Mouse (Mus musculus): ENCODE measurements around the gene Polr2m. TPM values are rescaled to one million over a fixed set of nuclear protein-coding genes. Genes with fewer than 3 reads are reported as not detected.

Gene Polr2m
- polyA plus RNA-seq (2012; rRNA removed) = 689 and 1,465 TPM in 2 replicates

DNA sequence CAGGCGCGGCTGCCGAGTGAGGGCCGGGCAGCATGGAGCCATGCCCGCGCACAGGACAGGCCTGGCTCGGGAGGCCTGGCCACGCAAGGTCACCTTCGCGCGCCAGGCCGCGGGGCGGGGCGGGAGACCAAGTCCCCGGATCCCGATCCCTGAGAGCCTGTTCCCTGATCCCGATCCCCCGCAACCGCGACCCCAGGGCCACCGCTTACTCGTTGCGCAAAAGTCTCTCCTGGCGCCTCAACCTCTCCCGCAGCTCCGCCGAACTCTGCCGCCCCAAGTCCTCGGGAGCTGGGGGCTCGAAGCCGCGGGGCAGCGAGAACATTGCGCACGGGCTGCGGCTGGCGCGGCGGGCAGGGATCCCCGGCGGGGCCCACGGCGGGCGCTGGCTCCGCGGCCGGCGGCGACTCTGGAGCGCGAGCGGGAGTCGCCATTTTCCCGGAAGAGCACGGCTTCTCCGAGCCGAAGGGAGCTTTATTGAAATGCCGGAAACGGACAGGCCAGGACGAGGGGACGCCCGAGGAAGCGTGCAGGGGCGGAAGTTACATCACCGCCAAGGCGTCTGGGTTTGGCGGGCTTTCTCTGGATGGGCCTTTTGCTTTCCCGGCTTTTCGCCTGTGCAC is at the start of gene Polr2m:
Gene Polr2m, minus strand, starts transcription at position 461 of the 620 bp plus-strand sequence.
- peak; percentile 52; the same call in 1 of the 2 replicates for TF ChIP-seq POLR2A (IDR thresholded peaks at IDR 0.05; ENCODE audit: control insufficient read depth, extremely low read depth, insufficient read depth, low read length, poor library complexity)
- TF ChIP-seq CTCF (IDR thresholded peaks at IDR 0.05; ENCODE audit: borderline replicate concordance, control insufficient read depth, extremely low read depth, insufficient read depth, low read length, poor library complexity) = 0 out of 2 replicates have a peak, but pooled peaks have one; percentile 40
- H3K4me3 ChIP-seq (ENCODE audit: control insufficient read depth, insufficient read depth, low read length) = peak within 1 kb of the TSS; percentile 96
- DNase-seq = peak; percentile 96
- H3K4me1 ChIP-seq (replicated peaks; ENCODE audit: control insufficient read depth, insufficient read depth, low read length) = no peaks in the 10 kb centered on the region; the same call in 1 of the 2 replicates
- no peak within 1 kb of the TSS for H3K27ac ChIP-seq (ENCODE audit: control insufficient read depth, insufficient read depth, low read length)
- under 1% methylated on average over 70 of the region's 70 CpGs for WGBS
- no peaks in the 10 kb centered on the region for H3K27me3 ChIP-seq (ENCODE audit: control insufficient read depth, insufficient read depth, low read length)
- peaks cover 28% of the 10 kb centered on the region for H3K36me3 ChIP-seq (ENCODE audit: control insufficient read depth, insufficient read depth, low read length)

GRCm38 (mm10) chr9:71535036-71535435 is 49.3 kb upstream of the Polr2m start:
- no peak for TF ChIP-seq POLR2A (IDR thresholded peaks at IDR 0.05; ENCODE audit: control insufficient read depth, extremely low read depth, insufficient read depth, low read length, poor library complexity)
- no peak for TF ChIP-seq CTCF (IDR thresholded peaks at IDR 0.05; ENCODE audit: borderline replicate concordance, control insufficient read depth, extremely low read depth, insufficient read depth, low read length, poor library complexity)
- 97% methylated on average over 2 of the region's 2 CpGs for WGBS
- peaks cover 5% of the 10 kb centered on the region for H3K36me3 ChIP-seq (ENCODE audit: control insufficient read depth, insufficient read depth, low read length)
- H3K27me3 ChIP-seq (ENCODE audit: control insufficient read depth, insufficient read depth, low read length) = no peaks in the 10 kb centered on the region
- H3K4me1 ChIP-seq (replicated peaks; ENCODE audit: control insufficient read depth, insufficient read depth, low read length) = no peaks in the 10 kb centered on the region
- H3K27ac ChIP-seq (ENCODE audit: control insufficient read depth, insufficient read depth, low read length) = no peak overlapping the region
- DNase-seq = no peak
- H3K4me3 ChIP-seq (ENCODE audit: control insufficient read depth, insufficient read depth, low read length) = no peak overlapping the region

- Histone ChIP-seq H3K36me3 (ENCODE audit: control insufficient read depth, insufficient read depth, low read length) (no peaks in the 10 kb centered on the region; the same call in 1 of the 2 replicates), H3K27me3 (ENCODE audit: control insufficient read depth, insufficient read depth, low read length) (no peaks in the 10 kb centered on the region), H3K4me1 (replicated peaks; ENCODE audit: control insufficient read depth, insufficient read depth, low read length) (no peaks in the 10 kb centered on the region), H3K27ac (ENCODE audit: control insufficient read depth, insufficient read depth, low read length) (no peak overlapping the region), H3K4me3 (ENCODE audit: control insufficient read depth, insufficient read depth, low read length) (no peak overlapping the region)
- TF ChIP-seq CTCF (IDR thresholded peaks at IDR 0.05; ENCODE audit: borderline replicate concordance, control insufficient read depth, extremely low read depth, insufficient read depth, low read length, poor library complexity) (no peak), POLR2A (IDR thresholded peaks at IDR 0.05; ENCODE audit: control insufficient read depth, extremely low read depth, insufficient read depth, low read length, poor library complexity) (no peak)
- DNase-seq = no peak
- WGBS = 84% methylated on average over 2 of the region's 2 CpGs
Measured at GRCm38 (mm10) chr9:71529960-71530359, 44.2 kb upstream of the Polr2m start.

- H3K36me3 ChIP-seq (ENCODE audit: control insufficient read depth, insufficient read depth, low read length) = no peaks in the 10 kb centered on the region; the same call in 1 of the 2 replicates
- no peak for TF ChIP-seq POLR2A (IDR thresholded peaks at IDR 0.05; ENCODE audit: control insufficient read depth, extremely low read depth, insufficient read depth, low read length, poor library complexity)
- no peak for DNase-seq
- no peaks in the 10 kb centered on the region for H3K27me3 ChIP-seq (ENCODE audit: control insufficient read depth, insufficient read depth, low read length)
- H3K27ac ChIP-seq (ENCODE audit: control insufficient read depth, insufficient read depth, low read length) = no peak overlapping the region
- 88% methylated on average over 9 of the region's 9 CpGs for WGBS
- H3K4me3 ChIP-seq (ENCODE audit: control insufficient read depth, insufficient read depth, low read length) = no peak overlapping the region
- no peaks in the 10 kb centered on the region for H3K4me1 ChIP-seq (replicated peaks; ENCODE audit: control insufficient read depth, insufficient read depth, low read length)
Measured at GRCm38 (mm10) chr9:71527438-71527837, 41.7 kb upstream of the Polr2m start.

DNA sequence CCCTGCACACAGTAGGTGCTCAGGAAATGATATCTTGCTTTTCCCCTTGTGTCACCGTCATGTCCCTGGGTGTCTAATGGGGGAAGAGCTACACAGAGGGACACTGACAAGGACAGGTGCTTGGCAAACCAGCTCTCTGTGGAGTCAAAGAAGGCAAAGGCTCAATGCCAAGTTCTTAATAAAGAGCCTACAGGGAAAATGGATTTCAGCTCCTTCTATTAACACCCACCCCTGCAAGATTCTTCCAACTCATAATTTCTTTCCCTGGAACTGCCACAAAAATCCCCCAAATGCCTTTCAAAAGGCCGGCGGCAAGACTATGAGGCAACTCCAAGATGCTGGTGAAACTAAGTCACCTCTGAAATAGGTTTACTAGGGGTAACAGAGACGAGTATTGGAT is 38.2 kb upstream of the Polr2m start:
- H3K4me1 ChIP-seq (replicated peaks; ENCODE audit: control insufficient read depth, insufficient read depth, low read length) = no peaks in the 10 kb centered on the region
- TF ChIP-seq POLR2A (IDR thresholded peaks at IDR 0.05; ENCODE audit: control insufficient read depth, extremely low read depth, insufficient read depth, low read length, poor library complexity) (no peak), CTCF (IDR thresholded peaks at IDR 0.05; ENCODE audit: borderline replicate concordance, control insufficient read depth, extremely low read depth, insufficient read depth, low read length, poor library complexity) (no peak)
- no peak overlapping the region for H3K4me3 ChIP-seq (ENCODE audit: control insufficient read depth, insufficient read depth, low read length)
- H3K36me3 ChIP-seq (ENCODE audit: control insufficient read depth, insufficient read depth, low read length) = no peaks in the 10 kb centered on the region; the same call in 1 of the 2 replicates
- no peak for DNase-seq
- H3K27ac ChIP-seq (ENCODE audit: control insufficient read depth, insufficient read depth, low read length) = no peak overlapping the region
- H3K27me3 ChIP-seq (ENCODE audit: control insufficient read depth, insufficient read depth, low read length) = no peaks in the 10 kb centered on the region
- 97% methylated on average over 4 of the region's 4 CpGs for WGBS

- Histone ChIP-seq H3K4me1 (replicated peaks; ENCODE audit: control insufficient read depth, insufficient read depth, low read length) (no peaks in the 10 kb centered on the region), H3K27me3 (ENCODE audit: control insufficient read depth, insufficient read depth, low read length) (no peaks in the 10 kb centered on the region), H3K27ac (ENCODE audit: control insufficient read depth, insufficient read depth, low read length) (no peak overlapping the region), H3K4me3 (ENCODE audit: control insufficient read depth, insufficient read depth, low read length) (no peak overlapping the region), H3K36me3 (ENCODE audit: control insufficient read depth, insufficient read depth, low read length) (no peaks in the 10 kb centered on the region; the same call in 1 of the 2 replicates)
- no peak for DNase-seq
- no peak for TF ChIP-seq POLR2A (IDR thresholded peaks at IDR 0.05; ENCODE audit: control insufficient read depth, extremely low read depth, insufficient read depth, low read length, poor library complexity)
- no peak for TF ChIP-seq CTCF (IDR thresholded peaks at IDR 0.05; ENCODE audit: borderline replicate concordance, control insufficient read depth, extremely low read depth, insufficient read depth, low read length, poor library complexity)
- WGBS = 91% methylated on average over 3 of the region's 3 CpGs
Measured at GRCm38 (mm10) chr9:71519836-71520235, 34.1 kb upstream of the Polr2m start.
